Mouse (Mus musculus) bone marrow, adult 2 months (tissue): ENCODE results near the gene Clcc1.

Source experiments
- CTCF ChIP-seq: fragments of 200-500 bp; IDR thresholded peaks from 2 replicates; pipeline ENCODE4 v1.5.1; 2011; ENCODE audit warnings: low read length, control low read depth; ENCODE audit not compliant: control insufficient read depth, insufficient read depth
- POLR2A ChIP-seq: fragments of 200-500 bp; IDR thresholded peaks from 2 replicates; pipeline ENCODE4 v1.6.1; 2011; ENCODE audit warnings: low read depth, mild to moderate bottlenecking, control low read depth, low read length, borderline replicate concordance; ENCODE audit not compliant: control insufficient read depth

GRCm38 (mm10) chr3:108698662-108699061, 44.9 kb downstream of the Clcc1 start:
- TF ChIP-seq POLR2A (no peak), CTCF (no peak)
